Mouse (Mus musculus): ENCODE measurements around the gene Wdr45b.

GRCm38 (mm10) chr11:121326034-121326433, 28.2 kb downstream of the Wdr45b start:
- TF ChIP-seq CTCF (IDR thresholded peaks at IDR 0.05) (no peak), EP300 (IDR thresholded peaks at IDR 0.05) (no peak)

All from lung, postnatal 0 days (tissue).